Mouse (Mus musculus) kidney, postnatal 0 days (tissue): Measurements from ENCODE around the gene Dynlt1f. TPM values are rescaled to one million over a fixed set of nuclear protein-coding genes. Genes with fewer than 3 reads are reported as not detected.
"Not testable (repeated sequence)": the region's sequence is repeated elsewhere in the genome, so short reads cannot be mapped to it uniquely, and the experiment has no call there.

Experiments used
- ATAC-seq: fragments of 200-750 bp; cut with Nextera tagmentation; replicated peaks from 2 replicates; pipeline ENCODE4 v1.8.0; 2017; ENCODE audit warnings: low read depth, moderate number of reproducible peaks, moderate TSS enrichment, moderate library complexity; ENCODE audit not compliant: low FRiP score
- DNase-seq: peaks from one replicate; pipeline ENCODE4 v3.0.0-alpha.2; 2016; ENCODE audit warnings: low spot score
- H3K27ac ChIP-seq: fragments of 300-500 bp; sonication (generic); 2 replicates; pipeline ENCODE4 v1.5.1; 2014; ENCODE audit warnings: mild to moderate bottlenecking
- H3K27me3 ChIP-seq: fragments of 300-500 bp; sonication (generic); 2 replicates; pipeline ENCODE4 v1.6.1; 2014; ENCODE audit warnings: low read length, mixed read lengths; ENCODE audit not compliant: insufficient read depth
- H3K36me3 ChIP-seq: fragments of 300-500 bp; sonication (generic); 2 replicates; pipeline ENCODE4 v1.6.1; 2014; ENCODE audit warnings: low read length, mixed read lengths; ENCODE audit not compliant: insufficient read depth
- H3K4me1 ChIP-seq: fragments of 300-500 bp; sonication (generic); replicated peaks from 2 replicates; pipeline ENCODE4 v1.6.1; 2014; ENCODE audit warnings: antibody characterized with exemption, low read length, mixed read lengths; ENCODE audit not compliant: insufficient read depth
- H3K4me2 ChIP-seq: fragments of 300-500 bp; sonication (generic); 2 replicates; pipeline ENCODE4 v1.6.1; 2014; ENCODE audit warnings: mild to moderate bottlenecking, low read length, moderate library complexity, mixed read lengths
- H3K4me3 ChIP-seq: fragments of 300-500 bp; sonication (generic); replicated peaks from 2 replicates; pipeline ENCODE4 v1.5.1; 2014; ENCODE audit warnings: low read depth, low read length
- H3K9ac ChIP-seq: fragments of 300-500 bp; sonication (generic); 2 replicates; pipeline ENCODE4 v1.6.1; 2014; ENCODE audit warnings: low read depth, low read length
- H3K9me3 ChIP-seq: fragments of 300-500 bp; sonication (generic); replicated peaks from 2 replicates; pipeline ENCODE4 v1.6.1; 2016; ENCODE audit warnings: low read length, inconsistent platforms, mixed read lengths
- WGBS: fragments of 180-500 bp; shearing (Covaris S2); extraction: QIAGEN DNeasy Blood & Tissue Kit; methylation state at CpG from one replicate; pipeline ENCODE4 v1.1.7; 2014; 5-methylcytosine and 5-hydroxymethylcytosine counted together
- polyA plus RNA-seq: library from polyadenylated mRNA; unstranded; fragments of >200 nt; fragmentation: Nextera tagmentation; extraction: Ambion mirVana; gene quantifications from 2 replicates; pipeline ENCODE4 v1.2.1, GENCODE M21; 2015

Gene Dynlt1f
- polyA plus RNA-seq, 1 experiment from 2014 or later = 271 TPM

DNA sequence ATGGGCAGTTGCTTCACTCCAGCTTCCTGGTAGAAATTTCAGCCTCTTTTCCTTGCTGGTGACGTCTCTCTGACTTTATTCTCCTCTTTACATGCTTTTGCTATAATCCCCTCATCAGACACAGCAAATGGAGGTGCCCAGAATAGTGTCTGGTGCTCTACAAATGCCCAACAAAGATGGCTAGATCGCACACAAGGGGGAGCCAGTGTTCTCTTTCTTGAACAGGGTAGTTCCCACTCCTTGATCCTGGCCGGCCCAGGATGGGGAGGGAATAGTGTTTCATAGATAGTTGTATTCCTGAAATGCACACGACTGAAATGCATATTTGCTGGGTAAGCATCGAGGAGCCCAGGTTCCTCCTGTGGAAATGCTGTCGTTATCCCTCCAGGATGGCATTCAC lies 12.8 kb upstream of the Dynlt1f start:
- ATAC-seq, H3K9me3 ChIP-seq, H3K27me3 ChIP-seq, H3K4me1 ChIP-seq, DNase-seq, H3K4me3 ChIP-seq, H3K9ac ChIP-seq, H3K36me3 ChIP-seq, H3K27ac ChIP-seq, H3K4me2 ChIP-seq: not testable (repeated sequence)
- no CpG with 5 or more reads among the region's 6 CpGs for WGBS

DNA sequence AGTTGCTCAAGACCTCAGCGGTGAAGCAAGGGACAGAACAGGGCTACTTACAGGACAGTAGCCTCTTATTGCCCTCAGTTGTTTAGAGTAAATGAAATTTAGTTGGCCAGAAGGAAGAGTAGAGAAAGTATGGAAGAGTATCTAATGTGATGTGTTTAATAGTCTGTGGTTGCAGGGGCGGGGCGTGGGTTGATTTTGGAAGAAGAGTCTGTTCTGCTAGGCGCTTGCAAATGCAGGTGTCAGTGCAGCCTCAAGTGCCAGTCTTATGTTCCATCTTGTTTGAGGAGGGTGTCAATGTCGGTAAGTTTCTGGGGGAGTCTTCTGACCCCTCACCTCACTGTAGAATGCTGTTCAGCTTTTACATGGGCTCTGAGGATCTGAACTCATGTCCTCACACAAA lies 9.7 kb upstream of the Dynlt1f start:
- not testable (repeated sequence) for ATAC-seq, H3K27me3 ChIP-seq, H3K4me2 ChIP-seq, H3K4me1 ChIP-seq, H3K36me3 ChIP-seq, H3K9me3 ChIP-seq, DNase-seq, H3K4me3 ChIP-seq, H3K27ac ChIP-seq, H3K9ac ChIP-seq
- 78% methylated on average over 4 of the region's 5 CpGs for WGBS

DNA sequence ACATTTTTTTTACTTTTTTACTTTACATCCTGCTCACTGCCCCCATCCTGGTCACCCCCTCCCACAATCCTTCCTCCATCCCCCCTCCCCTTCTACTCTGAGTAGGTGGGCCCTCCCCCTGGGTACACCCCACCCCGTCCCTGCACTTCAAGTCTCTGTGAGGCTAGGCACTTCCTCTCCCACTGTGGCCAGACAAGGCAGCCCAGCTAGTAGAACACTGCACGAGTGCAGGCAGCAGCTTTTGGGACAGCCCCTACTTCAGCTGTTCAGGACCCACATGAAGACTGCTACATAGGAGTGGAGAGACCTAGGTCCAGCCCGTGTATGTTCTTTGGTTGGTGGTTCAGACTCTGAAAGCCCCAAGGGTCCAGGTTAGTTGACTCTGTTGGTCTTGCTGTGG lies 7.1 kb upstream of the Dynlt1f start:
- not testable (repeated sequence) for H3K9me3 ChIP-seq, DNase-seq, ATAC-seq, H3K27me3 ChIP-seq, H3K4me1 ChIP-seq, H3K4me3 ChIP-seq, H3K9ac ChIP-seq, H3K4me2 ChIP-seq, H3K36me3 ChIP-seq, H3K27ac ChIP-seq
- 60% methylated on average over 3 of the region's 3 CpGs for WGBS

DNA sequence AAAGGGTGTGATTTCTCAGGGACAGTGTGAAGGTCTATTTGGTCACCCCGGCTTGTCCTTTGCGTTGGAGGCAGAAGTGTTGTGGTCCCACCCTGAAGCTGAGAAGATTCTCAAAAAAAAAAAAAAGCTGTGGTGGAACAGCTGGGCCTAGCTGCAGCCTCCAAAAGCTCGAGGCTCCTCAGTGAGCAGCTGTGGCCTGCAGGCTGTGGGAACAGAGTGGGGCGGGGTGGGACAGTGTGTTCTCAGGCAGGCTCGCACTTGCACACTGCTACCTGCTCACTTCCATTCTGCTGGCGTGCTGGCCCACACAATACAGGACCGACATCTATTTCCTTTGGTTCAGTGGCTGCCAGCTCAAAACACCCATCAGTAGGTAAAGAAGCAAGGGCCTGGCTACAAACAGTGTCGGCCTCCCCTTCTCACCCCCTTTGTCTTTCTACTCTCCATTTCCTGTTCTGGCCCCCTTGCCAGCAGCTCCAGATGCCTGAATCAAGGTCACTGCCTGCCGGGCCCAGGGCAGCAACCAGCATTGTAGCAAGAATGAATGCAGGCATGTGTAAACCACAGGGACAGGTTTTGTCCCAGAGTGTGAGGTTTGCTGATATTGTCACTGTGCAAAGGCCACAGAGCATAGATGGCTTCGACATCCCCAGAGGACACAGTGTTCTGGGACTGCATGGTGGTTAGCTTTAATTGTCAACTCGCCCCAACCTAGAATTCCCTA lies 5.6 kb upstream of the Dynlt1f start:
- H3K27ac ChIP-seq, H3K4me2 ChIP-seq, H3K27me3 ChIP-seq, ATAC-seq, H3K9ac ChIP-seq, H3K4me1 ChIP-seq, H3K36me3 ChIP-seq, H3K9me3 ChIP-seq, H3K4me3 ChIP-seq: not testable (repeated sequence)
- WGBS = 37% methylated on average over 6 of the region's 11 CpGs
- peak; percentile 3 for DNase-seq

DNA sequence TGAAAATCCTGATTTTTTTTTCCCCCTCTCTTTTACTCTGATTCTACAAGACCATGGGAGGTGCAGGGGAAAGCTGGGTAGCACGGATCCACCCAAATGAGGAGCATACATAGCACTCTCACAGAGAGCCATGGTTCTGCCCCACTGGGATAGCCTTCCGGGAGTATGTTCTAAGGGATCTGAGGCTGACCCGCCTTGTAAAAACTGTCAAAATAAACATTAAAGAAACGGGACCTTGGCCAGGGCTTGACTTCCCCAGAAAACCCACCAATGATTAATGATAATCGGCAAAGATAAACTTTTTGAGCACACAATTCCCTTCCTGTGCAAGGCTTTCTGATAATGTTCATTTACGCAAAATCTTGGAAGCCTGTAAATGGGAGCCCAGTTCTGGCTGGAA lies 4.9 kb upstream of the Dynlt1f start:
- 39% methylated on average over 6 of the region's 6 CpGs for WGBS
- H3K4me2 ChIP-seq, ATAC-seq, H3K4me3 ChIP-seq, H3K9ac ChIP-seq, H3K27me3 ChIP-seq, H3K9me3 ChIP-seq, H3K4me1 ChIP-seq, H3K36me3 ChIP-seq, DNase-seq, H3K27ac ChIP-seq: not testable (repeated sequence)

DNA sequence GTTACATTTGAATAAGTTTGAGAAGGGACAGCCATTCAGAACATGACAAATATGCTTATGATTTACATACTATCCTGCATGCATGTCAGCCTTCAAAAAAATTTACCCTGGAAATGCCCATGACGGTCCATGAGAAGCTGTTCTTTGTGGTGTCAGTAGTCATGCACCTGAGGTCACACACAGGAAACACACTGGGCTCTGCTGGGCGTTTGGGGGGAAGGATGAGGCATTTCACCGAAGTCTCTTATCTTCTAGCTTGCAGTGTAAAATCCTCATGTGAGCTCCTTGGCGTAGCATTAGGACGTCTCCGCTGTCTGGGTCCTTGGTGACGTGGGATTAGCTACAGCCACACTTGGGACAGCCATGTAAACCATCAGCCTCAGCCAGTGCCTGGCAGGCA lies 3.1 kb upstream of the Dynlt1f start, which contains the start of gene Sytl3:
Sytl3 (plus strand) TSS at position 293 of the 400 bp plus-strand sequence.
- H3K27me3 ChIP-seq, ATAC-seq, H3K36me3 ChIP-seq, H3K4me3 ChIP-seq, H3K9me3 ChIP-seq, H3K9ac ChIP-seq, DNase-seq, H3K4me2 ChIP-seq, H3K27ac ChIP-seq, H3K4me1 ChIP-seq: not testable (repeated sequence)
- WGBS = 74% methylated on average over 3 of the region's 7 CpGs

DNA sequence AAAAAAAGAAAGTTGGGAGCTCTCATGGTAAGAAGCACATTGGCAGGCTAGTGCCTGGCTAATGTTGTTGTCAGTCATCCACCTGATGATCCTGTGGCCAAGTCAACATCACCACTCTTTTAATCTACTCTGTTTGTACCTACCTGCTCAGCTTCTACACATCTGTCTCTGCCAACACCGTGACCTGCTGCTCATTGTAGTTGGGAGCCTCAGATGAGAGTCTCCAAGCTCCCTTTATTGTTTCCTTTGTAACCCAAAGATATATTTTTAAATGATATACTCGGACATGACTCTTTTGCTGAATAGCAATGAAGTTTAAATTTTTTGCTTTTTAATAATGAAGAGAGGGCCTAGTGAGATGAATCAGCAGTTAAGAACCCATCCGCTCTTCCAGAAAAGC lies 771 bp upstream of the Dynlt1f start:
- 92% methylated on average over 1 of the region's 3 CpGs for WGBS
- not testable (repeated sequence) for H3K36me3 ChIP-seq, DNase-seq

DNA sequence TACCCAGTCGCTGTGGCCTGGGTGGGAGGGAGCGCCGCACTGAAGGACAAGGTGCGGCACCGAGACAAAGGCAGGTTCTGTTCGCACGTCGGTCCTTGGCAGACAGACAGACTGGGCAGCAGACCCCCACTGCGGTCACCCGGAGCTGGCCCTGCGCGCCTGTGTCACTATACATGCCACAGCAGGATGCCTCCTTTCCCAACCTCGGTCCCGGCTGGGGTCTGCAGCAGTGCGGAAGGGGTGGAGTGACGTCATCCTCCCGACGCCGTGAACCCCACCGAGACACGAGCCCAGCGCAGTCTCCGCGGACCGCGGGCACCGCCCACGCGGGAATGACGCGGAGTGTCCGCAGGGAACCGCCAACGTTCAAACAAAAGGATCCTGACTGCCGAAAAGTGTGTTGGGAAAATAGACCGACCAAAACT lies 601 bp downstream of the Dynlt1f start:
- peak; percentile 83 for ATAC-seq

More for the DNA sequence above, 771 bp upstream of the Dynlt1f start:
- H3K9me3 ChIP-seq, H3K27ac ChIP-seq, H3K4me1 ChIP-seq, H3K9ac ChIP-seq, H3K4me2 ChIP-seq, H3K4me3 ChIP-seq, ATAC-seq, H3K27me3 ChIP-seq: not testable (repeated sequence)

DNA sequence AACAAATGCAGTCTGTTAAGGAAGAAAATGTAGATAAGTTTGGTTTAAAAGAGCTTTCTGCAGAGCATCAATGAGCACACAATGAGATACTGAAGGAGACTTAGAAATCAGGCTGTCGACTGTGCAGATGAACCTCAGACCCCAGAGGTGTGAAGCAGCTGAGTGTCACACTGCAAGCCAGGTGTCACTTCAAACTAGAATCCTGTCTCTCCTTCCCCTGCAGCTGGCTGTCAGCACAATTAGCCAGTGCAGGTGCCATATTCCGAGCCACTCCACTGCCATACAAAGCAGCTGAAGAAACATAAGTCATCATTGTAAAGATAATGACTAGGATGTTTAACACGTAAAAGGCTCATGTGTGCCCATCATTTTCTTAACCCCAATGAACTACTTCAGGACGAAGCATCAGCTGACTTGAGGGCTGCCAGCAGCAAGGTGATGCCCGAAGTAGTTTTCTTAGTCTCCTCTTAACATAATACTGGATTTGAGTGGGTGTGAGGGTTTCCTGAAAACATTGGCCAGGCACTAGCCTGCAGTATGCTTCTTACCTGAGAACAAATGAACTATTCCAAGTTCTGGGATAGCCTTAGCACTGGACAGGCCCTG lies 2.3 kb downstream of the Dynlt1f start:
- 65% methylated on average over 4 of the region's 5 CpGs for WGBS
- ATAC-seq, H3K27me3 ChIP-seq, H3K4me2 ChIP-seq, H3K4me1 ChIP-seq, H3K36me3 ChIP-seq, DNase-seq, H3K9me3 ChIP-seq, H3K9ac ChIP-seq, H3K27ac ChIP-seq, H3K4me3 ChIP-seq: not testable (repeated sequence)

More for the DNA sequence above, 601 bp downstream of the Dynlt1f start:
- peak overlapping the region; percentile 47 for H3K4me3 ChIP-seq
- WGBS = under 1% methylated on average over 34 of the region's 36 CpGs
- H3K27me3 ChIP-seq, H3K36me3 ChIP-seq, H3K9me3 ChIP-seq, H3K4me1 ChIP-seq: not testable (repeated sequence)
- peak overlapping the region; percentile 58 for H3K9ac ChIP-seq
- peak overlapping the region; percentile 47; the same call in 1 of the 2 replicates for H3K27ac ChIP-seq
- H3K4me2 ChIP-seq = peak overlapping the region; percentile 58
- DNase-seq = peak; percentile 88
